Mouse (Mus musculus): ENCODE data around the gene Cd247. TPM values are rescaled to one million over a fixed set of nuclear protein-coding genes. Genes with fewer than 3 reads are reported as not detected.

The Cd247 gene
- total RNA-seq, 2 experiments from 2014 or later: 0.67 to 2.3 TPM

DNA sequence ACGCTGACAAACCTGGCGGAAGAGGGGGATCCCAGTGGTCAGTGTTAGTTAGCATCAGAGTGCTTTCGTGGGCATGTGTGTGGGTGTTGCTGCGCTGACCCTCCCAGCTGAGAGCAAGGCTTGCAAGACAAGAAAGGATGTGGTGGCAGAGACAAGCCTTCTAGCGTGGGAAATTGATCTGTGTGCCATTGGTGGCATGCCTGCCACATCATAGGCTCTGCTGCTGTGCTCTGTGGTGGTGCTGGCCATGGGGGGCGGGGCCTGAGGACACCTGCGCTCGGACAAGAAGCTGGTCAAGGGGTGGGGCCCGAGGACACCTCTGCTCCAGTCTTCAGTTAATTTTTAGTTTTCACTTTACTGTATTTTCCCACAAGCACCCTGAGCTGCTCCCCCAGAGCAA, 27.9 kb downstream of the Cd247 start:
- intact Hi-C loops (cut with DNase I): no loop called here
- DNase-seq: no peak

DNA sequence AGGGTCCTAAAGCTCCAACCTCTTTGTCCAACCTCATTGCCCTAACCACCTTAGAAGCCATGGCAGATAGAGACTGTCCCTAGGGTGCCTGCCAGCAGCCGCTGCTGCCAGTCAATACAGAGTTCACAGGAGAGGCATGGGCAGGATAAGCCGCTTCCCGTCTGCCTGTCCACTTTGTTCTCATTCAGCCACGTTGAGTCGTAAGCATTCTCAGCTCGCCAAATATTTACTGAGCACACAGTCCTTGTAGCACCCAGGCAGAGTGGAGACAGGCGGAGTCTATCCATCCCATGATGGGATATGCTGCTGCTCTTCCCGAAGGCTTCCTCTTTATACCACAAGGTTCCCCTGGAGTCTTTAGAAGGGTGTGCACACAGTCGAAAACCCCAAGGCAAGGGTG, 28.8 kb downstream of the Cd247 start:
- intact Hi-C loops (cut with DNase I): no loop called here
- no peak for DNase-seq

DNA sequence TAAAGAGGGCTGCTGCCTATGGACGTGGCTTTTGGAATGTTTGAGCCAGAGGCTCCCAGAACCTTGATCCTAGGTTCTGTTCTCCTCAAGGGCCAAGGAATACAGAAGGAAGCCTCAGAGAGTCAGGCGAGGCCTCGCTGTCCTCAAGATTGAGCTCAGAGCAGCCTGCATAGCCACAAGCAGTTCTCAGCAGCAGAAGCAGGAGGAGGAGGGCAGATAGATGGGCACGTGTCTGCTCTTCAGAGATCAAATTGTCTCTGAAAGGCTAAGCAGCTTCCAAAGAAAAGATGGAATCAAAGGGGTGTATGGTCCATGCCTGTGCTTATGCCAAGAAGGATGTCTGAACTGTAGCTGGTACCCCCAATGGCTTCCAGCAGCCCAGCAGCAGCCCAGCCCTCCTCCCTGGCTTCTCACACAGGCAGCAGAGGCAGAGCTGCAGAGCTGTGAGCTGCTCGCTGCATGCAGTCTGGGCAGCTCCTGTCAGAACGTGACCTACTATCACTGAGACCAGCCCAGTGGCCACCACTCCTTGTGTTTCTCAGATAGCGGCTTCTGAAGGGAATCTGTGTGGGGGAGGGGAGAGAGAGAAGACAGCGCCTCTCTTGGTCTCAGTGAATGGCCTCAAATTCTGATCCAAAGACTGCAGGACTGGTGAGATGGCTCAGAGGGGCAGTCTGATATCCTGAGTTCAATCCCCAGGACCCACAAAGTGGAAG, 29.8 kb downstream of the Cd247 start:
- no peak for DNase-seq
- intact Hi-C loops (cut with DNase I): no loop called here

DNA sequence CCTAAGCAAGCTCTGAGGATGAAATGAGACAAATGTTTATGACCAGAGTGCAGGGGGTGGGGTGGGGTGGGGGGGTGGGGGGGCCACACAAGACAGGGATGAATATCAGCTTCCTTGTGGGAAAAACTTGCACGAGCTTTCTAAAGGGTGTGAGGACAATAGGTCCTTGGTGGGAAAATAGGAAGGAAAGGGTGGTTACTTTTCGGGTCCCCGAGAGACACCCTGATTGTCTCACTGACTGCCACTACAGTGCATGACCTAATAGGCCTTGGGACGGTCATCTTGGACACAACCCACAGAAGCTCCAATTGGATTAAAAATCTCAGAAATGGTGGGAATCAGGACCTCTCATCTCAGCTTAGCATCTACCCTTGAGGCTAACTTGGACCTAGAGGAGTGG, 30.7 kb downstream of the Cd247 start:
- no peak for DNase-seq
- intact Hi-C loops (cut with DNase I): no loop called here

DNA sequence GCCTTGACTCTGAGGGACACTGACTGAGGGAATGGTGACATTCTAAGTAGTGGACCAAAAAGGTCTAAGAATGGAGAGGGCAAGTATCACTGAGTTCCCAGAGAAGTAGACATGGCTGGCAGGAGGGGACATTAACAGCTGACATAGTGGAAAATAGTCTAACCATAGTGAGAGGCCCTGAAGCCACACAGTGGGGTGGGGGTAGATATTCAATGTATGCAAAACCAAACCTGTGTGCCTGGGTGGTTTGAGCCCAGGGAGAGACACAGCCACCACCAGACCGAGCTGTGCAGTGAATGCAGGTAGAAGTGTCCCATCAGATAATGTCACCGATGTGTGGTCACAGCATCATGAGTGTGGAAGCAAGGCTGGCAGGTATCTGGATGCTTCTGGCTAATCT, 33.5 kb downstream of the Cd247 start:
- DNase-seq: no peak
- intact Hi-C loops (cut with DNase I): no loop called here

DNA sequence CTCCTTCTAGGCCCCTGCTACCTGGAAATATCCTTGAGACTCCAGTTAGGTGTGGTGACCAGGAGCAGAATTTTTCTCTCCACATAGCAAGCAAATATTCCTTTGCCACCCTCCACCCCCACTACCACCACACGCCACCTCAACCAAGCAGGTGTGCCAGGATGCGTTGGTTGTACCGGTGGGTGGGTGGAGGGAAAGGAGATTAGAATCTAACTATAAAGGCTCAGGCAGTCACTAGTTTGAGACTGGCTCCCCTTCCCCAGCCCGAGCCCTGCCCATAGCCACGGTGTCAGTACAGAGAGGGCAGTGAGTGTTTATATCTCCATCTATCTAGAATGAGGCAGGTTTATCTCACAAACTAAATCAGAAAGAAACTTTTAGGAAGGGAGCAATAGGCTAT, 39.7 kb downstream of the Cd247 start:
- intact Hi-C loops (cut with DNase I): no loop called here
- no peak for DNase-seq

DNA sequence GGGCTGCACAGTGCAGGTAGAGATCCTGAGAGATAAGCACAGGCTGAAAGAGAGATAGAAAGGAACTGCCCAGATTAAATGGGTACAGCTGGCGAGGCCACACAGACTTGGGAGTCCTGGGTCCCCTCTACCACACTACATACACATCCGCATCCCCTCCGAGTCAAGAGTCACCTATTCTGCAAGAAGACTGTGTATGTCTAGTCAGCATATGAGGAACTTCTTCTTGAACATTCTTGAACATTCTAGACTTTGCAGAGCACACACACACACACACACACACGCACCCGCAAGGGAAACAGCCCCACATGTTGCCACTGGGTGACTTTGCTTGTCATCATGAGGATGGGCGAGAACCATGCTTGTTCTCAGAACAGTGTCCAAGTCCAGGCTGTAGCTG, 40.1 kb downstream of the Cd247 start:
- no peak for DNase-seq
- intact Hi-C loops (cut with DNase I): no loop called here

DNA sequence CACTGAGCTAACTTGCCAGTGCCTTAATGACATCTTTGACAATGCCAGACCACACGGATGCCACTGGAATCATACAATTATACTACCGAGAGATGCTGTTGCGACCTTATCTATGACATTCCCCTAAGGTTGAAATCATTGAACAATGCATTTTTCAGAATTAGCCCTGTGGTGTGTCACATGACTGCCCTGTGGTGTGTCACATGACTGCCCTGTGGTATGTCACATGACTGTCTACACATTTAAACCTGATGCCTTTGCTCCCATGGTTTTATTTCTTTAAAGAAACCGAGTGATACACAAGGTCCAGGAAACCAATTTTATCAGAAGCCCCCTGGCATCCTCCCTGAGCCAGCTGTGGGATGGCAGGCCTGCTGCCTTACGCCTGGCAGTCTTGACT, 41.4 kb downstream of the Cd247 start:
- intact Hi-C loops (cut with DNase I): no loop called here

DNA sequence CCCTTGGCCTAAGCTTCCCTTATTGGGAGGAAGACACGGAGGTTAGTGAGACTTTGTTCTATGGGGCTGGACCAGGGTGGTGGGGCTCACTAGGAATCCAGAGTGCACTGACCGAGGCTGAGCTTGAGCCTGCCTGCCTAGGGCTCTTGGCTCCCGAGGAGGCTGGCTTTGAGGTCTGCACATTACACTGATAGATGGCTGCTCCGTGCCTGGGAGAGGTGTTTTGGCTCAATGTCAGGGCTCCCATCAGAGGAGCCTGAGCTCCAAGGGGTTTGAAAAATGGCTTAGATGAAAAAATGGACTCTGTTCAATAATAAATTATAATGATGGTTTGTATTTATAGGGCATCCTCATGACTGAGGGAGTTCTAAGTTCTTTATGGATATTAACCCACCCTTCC, 44.8 kb downstream of the Cd247 start:
- intact Hi-C loops (cut with DNase I): no loop called here
- DNase-seq: no peak

More for the DNA sequence above, 41.4 kb downstream of the Cd247 start:
- DNase-seq: no peak

DNA sequence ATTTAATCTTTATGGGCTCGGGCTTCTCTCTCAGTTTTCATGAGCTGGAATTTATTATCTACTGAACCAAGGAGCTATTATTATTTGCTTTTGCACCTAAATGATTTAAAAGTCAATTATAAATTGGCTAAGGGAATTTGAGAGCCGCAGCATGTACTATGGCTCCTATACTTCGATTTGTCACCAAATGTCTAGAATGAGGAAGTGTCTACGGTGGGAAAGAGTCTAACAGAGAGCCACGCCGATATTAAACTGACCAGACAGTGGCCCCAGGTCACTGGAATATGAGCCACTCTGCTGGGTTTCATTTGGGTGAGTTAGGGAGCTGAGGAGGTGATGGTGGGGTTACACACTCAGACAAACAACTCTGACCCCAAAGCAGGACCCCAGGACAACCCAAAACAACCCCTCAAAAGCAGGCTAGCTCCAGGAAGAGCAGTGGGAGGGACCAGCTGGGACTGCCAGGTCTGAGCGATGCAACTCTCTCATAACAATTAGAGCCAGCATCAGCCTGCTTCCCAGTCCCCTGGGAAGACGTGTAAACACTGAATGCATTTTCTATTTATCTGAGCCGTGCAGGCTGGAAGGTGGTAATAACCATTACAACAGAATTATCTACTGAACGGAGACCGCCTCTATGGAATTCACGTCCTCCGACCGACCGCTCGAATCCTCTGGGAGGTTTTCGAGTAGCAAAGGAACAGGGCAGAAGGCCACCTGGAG, 45.6 kb downstream of the Cd247 start:
- intact Hi-C loops (cut with DNase I): no loop called here
- no peak for DNase-seq

DNA sequence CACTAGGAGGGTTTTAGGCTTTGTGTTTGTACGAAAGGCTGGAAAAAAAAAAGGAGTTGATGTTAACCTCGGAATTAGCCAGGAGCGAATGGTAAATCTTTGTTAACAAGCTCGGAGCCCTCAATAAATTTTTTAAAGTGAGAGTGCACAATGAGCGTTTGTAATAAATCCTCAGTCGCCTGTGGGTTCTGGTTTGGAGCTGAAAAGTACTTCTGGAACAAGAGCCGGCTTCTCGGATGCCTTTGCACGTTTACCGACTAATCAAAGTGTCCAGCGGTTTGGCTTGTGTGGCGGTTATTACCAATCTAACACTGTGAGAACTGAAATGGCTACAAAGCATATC, 46.1 kb downstream of the Cd247 start:
- no peak for DNase-seq
- intact Hi-C loops (cut with DNase I): no loop called here

DNA sequence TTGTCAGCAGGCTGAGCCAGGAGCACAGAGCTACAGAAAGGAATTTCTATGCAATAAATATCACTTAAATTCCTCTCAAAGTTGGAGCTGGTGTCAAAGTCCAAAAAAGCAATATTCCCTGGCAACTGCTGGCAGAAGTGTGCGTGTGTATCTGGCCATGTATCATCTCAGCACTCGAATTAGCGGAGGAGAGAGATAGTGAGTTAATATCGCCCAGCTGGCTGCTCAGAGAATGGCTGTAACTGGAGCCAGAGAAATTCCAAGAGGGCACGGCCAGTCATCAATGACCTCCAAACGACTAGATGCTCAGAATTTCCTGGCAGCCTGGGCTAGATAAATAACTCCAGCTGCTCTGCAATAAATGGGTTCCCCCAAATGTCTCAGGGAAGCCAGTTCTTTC, 48.0 kb downstream of the Cd247 start:
- intact Hi-C loops (cut with DNase I): no loop called here
- no peak for DNase-seq

DNA sequence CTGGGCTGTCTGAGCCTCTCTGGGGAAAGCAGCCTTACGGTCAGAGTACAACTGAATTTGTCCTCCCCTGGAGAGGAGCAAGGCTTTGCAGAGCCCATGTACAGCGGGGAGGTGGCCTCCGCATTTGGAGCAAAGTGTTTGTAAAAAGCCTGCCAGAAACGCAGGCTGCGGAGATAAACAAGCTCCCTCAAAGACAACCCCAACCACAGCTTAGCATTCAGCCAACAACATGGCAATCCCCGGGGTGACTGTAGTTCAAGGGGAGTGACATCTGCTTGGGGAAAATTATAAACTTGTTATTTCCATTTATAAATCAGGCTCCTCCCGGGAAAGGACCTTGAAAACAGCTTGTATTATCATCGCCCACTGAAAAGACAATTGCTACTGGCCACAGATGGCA, 49.1 kb downstream of the Cd247 start:
- no peak for DNase-seq
- intact Hi-C loops (cut with DNase I): no loop called here

DNA sequence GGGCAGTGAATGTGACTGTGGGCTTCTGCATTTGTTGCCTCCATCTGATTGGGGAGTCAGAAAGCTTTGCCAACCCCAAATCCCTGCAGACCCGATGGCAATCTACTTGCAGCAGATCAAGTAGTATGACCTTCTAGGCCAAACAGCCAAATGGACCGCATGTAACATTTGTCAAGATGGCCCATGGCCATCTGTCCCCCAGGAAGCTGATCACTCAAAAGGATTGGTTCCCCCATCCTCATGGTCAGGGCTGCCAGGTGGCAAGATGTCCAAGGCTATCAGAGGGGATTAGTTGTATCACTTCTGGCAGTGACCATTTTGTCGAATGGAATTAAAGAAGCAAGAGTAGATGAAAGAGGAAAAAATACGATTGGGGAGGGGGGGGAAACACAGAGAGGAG, 50.7 kb downstream of the Cd247 start:
- no peak for DNase-seq
- intact Hi-C loops (cut with DNase I): no loop called here

DNA sequence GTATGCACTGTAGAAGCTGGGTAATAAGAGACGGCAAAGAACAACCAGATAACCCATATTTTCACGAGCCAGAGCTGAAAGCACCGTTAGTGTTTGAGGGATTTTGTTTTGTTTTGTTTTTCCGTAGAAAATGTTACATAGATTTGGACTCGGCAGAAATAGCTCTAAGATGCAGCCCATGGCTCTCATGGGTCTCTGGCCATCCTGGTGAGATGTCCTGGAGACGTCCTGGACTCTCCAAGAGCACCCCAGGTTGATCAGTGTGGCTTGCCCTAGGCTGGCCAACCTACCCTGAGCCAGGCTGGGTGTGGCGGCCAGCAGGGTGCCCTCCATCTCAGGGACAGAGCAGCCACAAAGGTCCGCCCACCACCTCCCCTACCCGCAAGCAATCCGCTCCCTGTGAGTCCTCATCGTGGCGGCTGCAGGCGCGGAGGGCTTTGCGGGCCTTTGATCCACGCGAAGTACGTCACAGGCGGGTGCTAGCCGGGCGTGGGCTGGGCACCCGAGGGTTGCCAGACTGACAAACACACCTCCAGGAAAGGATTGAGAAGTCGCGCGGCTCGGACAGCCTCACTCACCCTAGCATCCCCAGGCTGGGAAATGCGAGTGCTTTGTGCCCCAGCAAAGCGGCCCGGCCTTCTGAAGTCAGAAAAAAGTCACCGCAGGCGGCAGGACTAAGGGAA, 52.2 kb downstream of the Cd247 start:
- no peak for DNase-seq
- intact Hi-C loops (cut with DNase I): no loop called here

DNA sequence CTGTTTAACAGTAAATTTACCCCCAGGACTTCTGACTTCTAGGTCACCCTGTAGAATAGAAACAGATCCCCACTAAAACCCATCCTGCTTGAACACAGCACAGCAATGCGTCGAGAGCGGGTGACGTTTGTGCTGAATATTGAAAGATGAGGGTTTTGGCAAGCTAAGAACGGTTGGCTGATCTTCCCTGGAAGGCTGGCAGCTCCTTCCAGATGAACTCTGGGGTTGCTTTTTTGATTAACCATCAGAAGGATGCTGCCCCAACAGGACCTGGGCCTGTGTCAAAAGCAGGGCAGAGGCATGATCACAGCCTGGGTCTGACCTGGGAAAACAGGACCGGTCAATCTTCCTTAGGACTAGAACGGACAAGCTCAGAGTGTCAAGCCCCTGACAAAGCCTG, 53.7 kb downstream of the Cd247 start:
- DNase-seq: no peak

DNA sequence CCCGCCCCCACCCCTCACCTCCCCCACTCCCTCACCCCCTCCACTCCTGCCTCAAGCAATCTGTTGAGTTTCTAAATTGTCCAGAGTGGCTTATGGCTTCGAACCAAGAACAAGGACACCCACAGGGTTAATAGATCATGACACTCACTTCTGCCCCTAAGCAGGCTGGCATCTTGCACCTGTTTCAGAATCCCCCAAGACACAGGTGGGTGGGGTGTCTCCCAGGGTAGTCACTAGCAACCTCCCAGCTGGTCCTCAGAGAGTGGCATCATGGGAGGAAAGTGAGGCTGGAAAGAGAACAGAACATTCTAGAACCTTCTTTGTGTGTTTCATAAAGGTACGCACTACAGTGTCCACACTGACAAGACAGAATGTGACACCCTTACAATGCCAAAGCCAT, 55.1 kb downstream of the Cd247 start:
- DNase-seq: no peak
- intact Hi-C loops (cut with DNase I): no loop called here

More for the DNA sequence above, 53.7 kb downstream of the Cd247 start:
- intact Hi-C loops (cut with DNase I): no loop called here

DNA sequence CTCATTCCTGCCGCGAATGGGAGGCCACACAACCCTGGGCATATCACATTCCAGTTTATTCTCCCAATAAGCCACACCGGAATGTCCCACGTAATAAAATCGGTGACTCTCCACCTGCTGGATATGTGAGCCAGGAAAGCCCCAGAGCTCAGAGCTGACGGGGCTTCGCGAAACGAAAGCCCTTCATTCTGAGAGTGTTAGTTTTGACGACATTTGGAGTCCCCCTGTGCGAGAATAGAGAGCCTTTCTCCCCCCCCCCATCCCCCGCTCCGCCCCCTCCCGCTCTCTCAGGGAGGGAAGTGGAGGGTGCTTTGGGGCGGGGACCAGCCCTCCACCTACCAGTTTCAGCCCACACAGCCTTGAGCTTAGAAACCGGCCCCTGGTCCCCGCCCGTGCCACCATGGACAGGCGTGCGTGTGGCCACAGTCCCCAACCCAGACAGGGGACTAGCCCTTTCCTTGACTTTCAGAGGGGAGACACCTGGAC, 56.0 kb downstream of the Cd247 start:
- intact Hi-C loops (cut with DNase I): no loop called here
- DNase-seq: no peak

DNA sequence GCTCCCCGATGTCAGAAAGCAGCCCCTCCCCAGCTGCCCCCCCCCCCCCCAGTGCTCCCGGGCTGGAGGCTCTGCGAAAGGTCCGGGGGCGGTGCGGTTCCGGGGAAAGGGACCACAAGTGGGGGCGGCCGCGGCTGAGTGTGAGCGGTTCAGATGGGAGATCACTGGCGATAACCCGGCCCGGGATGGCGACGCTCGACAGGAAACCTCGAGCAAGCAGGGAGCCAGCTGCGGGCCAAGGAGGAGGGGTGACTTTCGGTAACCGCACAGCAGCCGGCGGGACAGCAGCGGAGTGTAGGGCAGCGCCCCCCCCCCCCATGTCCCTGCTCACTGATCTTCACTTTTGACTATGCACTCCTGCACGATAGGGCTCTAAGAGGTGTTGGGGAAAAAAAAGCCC, 56.5 kb downstream of the Cd247 start:
- intact Hi-C loops (cut with DNase I): no loop called here
- no peak for DNase-seq

DNA sequence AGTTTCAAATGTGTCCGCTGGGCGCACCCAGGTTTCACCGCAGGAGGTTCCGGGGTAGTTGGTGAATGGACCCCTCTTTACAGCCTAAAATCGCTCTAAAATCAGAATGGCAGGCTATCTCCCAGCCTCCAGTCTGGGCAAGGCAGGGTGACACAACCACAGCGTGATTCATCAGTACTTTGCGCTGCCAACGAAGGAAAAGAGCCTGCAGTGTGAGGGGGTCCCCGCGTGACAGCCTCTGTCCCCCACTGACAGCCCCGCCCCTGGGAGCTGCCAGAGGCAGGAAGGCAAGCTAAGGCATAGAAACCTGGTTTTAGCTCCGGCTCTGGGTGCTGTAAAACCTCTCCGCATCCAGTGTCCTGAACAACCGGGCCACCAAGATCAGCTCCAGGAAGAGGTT, 56.9 kb downstream of the Cd247 start:
- intact Hi-C loops (cut with DNase I): no loop called here
- DNase-seq: no peak

DNA sequence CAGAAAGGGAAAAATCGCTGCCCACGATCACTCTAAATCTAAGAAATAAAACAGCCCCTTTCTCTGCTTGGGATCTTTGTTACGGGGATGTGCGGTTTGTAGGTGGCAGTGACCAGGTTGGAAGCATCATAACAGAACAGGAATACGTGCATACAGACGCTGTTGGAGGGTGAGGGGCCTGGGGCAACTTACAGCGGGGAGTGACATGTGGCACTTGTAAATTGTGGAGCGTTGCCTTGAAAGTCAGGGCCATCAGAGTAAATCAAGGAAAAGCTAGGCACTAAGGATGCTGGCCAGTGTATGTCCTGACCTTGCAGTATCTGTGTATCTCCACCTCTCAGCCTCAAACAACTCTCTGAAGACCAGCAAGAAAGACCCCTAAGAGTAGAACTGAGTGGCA, 59.9 kb downstream of the Cd247 start:
- DNase-seq: no peak
- intact Hi-C loops (cut with DNase I): no loop called here

DNA sequence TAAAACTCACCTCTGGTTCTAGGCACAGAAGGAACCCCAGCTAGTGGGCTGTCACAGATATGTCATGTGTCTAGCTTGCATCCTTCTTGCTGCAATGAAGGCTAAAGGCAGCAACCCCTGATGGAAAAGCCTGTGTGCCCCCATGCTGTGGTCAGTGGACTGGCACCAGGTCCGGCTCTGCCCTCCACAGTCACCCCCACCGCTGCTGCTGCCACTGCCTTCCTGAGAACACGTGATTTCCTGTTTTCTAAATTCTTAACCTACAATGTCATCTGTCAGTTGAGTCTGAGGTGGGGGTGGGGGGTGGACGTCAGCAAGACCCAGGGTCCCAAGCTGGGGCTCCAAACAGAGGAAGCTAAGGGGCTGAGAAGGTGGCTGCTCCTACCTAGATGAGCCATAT, 60.4 kb downstream of the Cd247 start:
- DNase-seq: no peak
- intact Hi-C loops (cut with DNase I): no loop called here
